Mouse (Mus musculus) midbrain, postnatal 0 days (tissue): ENCODE measurements around the gene Nemf. TPM values are rescaled to one million over a fixed set of nuclear protein-coding genes. Genes with fewer than 3 reads are reported as not detected.

Experiments
- ATAC-seq: fragments of 200-750 bp; cut with Nextera tagmentation; 2 replicates; pipeline ENCODE4 v1.8.0; 2017; ENCODE audit warnings: moderate number of reproducible peaks, mild to moderate bottlenecking, moderate TSS enrichment, moderate library complexity; ENCODE audit not compliant: low FRiP score
- DNase-seq: peaks from one replicate; pipeline ENCODE4 v3.0.0-alpha.2; 2015; ENCODE audit warnings: low spot score
- H3K27ac ChIP-seq: fragments of 300-500 bp; sonication (generic); 2 replicates; pipeline ENCODE4 v1.5.1; 2014; ENCODE audit warnings: low read depth, mild to moderate bottlenecking, low read length, mixed read lengths
- H3K27me3 ChIP-seq: fragments of 300-500 bp; sonication (generic); 2 replicates; pipeline ENCODE4 v1.6.1; 2014; ENCODE audit warnings: low read length, control low read depth, mixed read lengths; ENCODE audit not compliant: insufficient read depth
- H3K36me3 ChIP-seq: fragments of 300-500 bp; sonication (generic); 2 replicates; pipeline ENCODE4 v1.6.1; 2014; ENCODE audit warnings: low read length, control low read depth, mixed read lengths; ENCODE audit not compliant: insufficient read depth
- H3K4me1 ChIP-seq: fragments of 300-500 bp; sonication (generic); 2 replicates; pipeline ENCODE4 v1.6.1; 2014; ENCODE audit warnings: mild to moderate bottlenecking, control low read depth, antibody characterized with exemption, low read length, mixed read lengths; ENCODE audit not compliant: insufficient read depth
- H3K4me2 ChIP-seq: fragments of 300-500 bp; sonication (generic); 2 replicates; pipeline ENCODE4 v1.6.1; 2014; ENCODE audit warnings: low read depth, mild to moderate bottlenecking, low read length, mixed read lengths; ENCODE audit not compliant: poor library complexity, severe bottlenecking
- H3K4me3 ChIP-seq: fragments of 300-500 bp; sonication (generic); 2 replicates; pipeline ENCODE4 v1.5.1; 2014; ENCODE audit warnings: low read depth, mild to moderate bottlenecking, low read length, moderate library complexity
- H3K9ac ChIP-seq: fragments of 300-500 bp; sonication (generic); replicated peaks from 2 replicates; pipeline ENCODE4 v1.6.1; 2014; ENCODE audit warnings: mild to moderate bottlenecking, low read length, moderate library complexity, mixed read lengths; ENCODE audit not compliant: poor library complexity, severe bottlenecking
- H3K9me3 ChIP-seq: fragments of 300-500 bp; sonication (generic); 2 replicates; pipeline ENCODE4 v1.6.1; 2016; ENCODE audit warnings: low read length, control low read depth
- CTCF ChIP-seq: IDR thresholded peaks from 2 replicates; pipeline ENCODE4 v1.5.1; 2016; ENCODE audit warnings: antibody characterized with exemption, mild to moderate bottlenecking
- WGBS: fragments of 180-500 bp; shearing (Covaris S2); extraction: QIAGEN DNeasy Blood & Tissue Kit; methylation state at CpG from one replicate; pipeline ENCODE4 v1.1.7; 2014; 5-methylcytosine and 5-hydroxymethylcytosine counted together
- polyA plus RNA-seq: library from polyadenylated mRNA; unstranded; fragments of >200 nt; fragmentation: Nextera tagmentation; extraction: Ambion mirVana; gene quantifications from 2 replicates; pipeline ENCODE4 v1.2.1, GENCODE M21; 2015
- total RNA-seq: library from RNA; depleted of rRNA; stranded (reverse); fragments of >200 nt; gene quantifications from 2 replicates; pipeline ENCODE4 v1.2.3, GENCODE M21; 2014

The Nemf gene
- total and polyA plus RNA-seq, 2 experiments from 2014 or later, result 24.0 to 69.6 TPM

- Histone ChIP-seq H3K4me3 (no peak overlapping the region), H3K36me3 (no peaks in the 10 kb centered on the region), H3K4me1 (no peaks in the 10 kb centered on the region), H3K9ac (no peak overlapping the region), H3K9me3 (no peaks in the 10 kb centered on the region), H3K27me3 (no peaks in the 10 kb centered on the region), H3K27ac (no peak overlapping the region), H3K4me2 (no peak overlapping the region)
- DNase-seq (no peak), ATAC-seq (no peak)
- TF ChIP-seq CTCF, result no peak
- whole genome bisulfite sequencing, result 92% methylated on average over 2 of the region's 2 CpGs
Measured at GRCm38 (mm10) chr12:69376132-69376531, 19.2 kb upstream of the Nemf start.

GRCm38 (mm10) chr12:69373850-69374766 is 17.1 kb upstream of the Nemf start:
- WGBS, result 35% methylated on average over 11 of the region's 11 CpGs
- no peak for DNase-seq
- TF ChIP-seq CTCF, result no peak
- Histone ChIP-seq H3K4me1 (no peaks in the 10 kb centered on the region), H3K27me3 (no peaks in the 10 kb centered on the region), H3K4me3 (peak overlapping the region; percentile 98), H3K9me3 (no peaks in the 10 kb centered on the region), H3K36me3 (no peaks in the 10 kb centered on the region), H3K4me2 (peak overlapping the region; percentile 95), H3K9ac (no peak overlapping the region), H3K27ac (no peak overlapping the region)
- no peak for ATAC-seq

- WGBS, result under 1% methylated on average over 42 of the region's 42 CpGs
- H3K4me3 ChIP-seq, result peak overlapping the region; percentile 98
- no peaks in the 10 kb centered on the region for H3K27me3 ChIP-seq
- H3K36me3 ChIP-seq, result no peaks in the 10 kb centered on the region
- peak; percentile 7 for DNase-seq
- H3K9me3 ChIP-seq, result no peaks in the 10 kb centered on the region
- no peaks in the 10 kb centered on the region for H3K4me1 ChIP-seq
- peak; percentile 1; the same call in 1 of the 2 replicates for ATAC-seq
- H3K9ac ChIP-seq, result peak overlapping the region; percentile 80
- peak overlapping the region; percentile 92 for H3K27ac ChIP-seq
- no peak for TF ChIP-seq CTCF
- peak overlapping the region; percentile 95 for H3K4me2 ChIP-seq
Measured at GRCm38 (mm10) chr12:69372731-69373331, 15.9 kb upstream of the Nemf start.

GRCm38 (mm10) chr12:69371854-69372671 is 15.1 kb upstream of the Nemf start, which contains the start of the genes Arf6 and Gm9887:
Gene Arf6, plus strand, starts transcription at chr12:69372150.
Gene Gm9887, minus strand, starts transcription at chr12:69372458.
- no peak for TF ChIP-seq CTCF
- Histone ChIP-seq H3K27ac (peak within 1 kb of the TSS; percentile 92), H3K9me3 (no peaks in the 10 kb centered on the region), H3K27me3 (no peaks in the 10 kb centered on the region), H3K4me1 (no peaks in the 10 kb centered on the region), H3K4me2 (peak within 1 kb of the TSS; percentile 95), H3K36me3 (no peaks in the 10 kb centered on the region), H3K4me3 (peak within 1 kb of the TSS; percentile 98), H3K9ac (peak within 1 kb of the TSS; percentile 80)
- ATAC-seq, result peak; percentile 95
- under 1% methylated on average over 96 of the region's 121 CpGs for WGBS
- peak; percentile 97 for DNase-seq

- no peaks in the 10 kb centered on the region for H3K9me3 ChIP-seq
- ATAC-seq, result peak; percentile 87
Measured at GRCm38 (mm10) chr12:69371421-69371853, 14.5 kb upstream of the Nemf start.

More at GRCm38 (mm10) chr12:69371421-69371853, 14.5 kb upstream of the Nemf start:
- no peaks in the 10 kb centered on the region for H3K27me3 ChIP-seq
- H3K4me1 ChIP-seq, result no peaks in the 10 kb centered on the region
- TF ChIP-seq CTCF, result peak; percentile 60
- H3K36me3 ChIP-seq, result no peaks in the 10 kb centered on the region
- WGBS, result 0% methylated on average over 20 of the region's 24 CpGs
- H3K4me3 ChIP-seq, result peak overlapping the region; percentile 98
- H3K27ac ChIP-seq, result peak overlapping the region; percentile 92
- peak; percentile 77 for DNase-seq
- H3K4me2 ChIP-seq, result peak overlapping the region; percentile 95
- H3K9ac ChIP-seq, result peak overlapping the region; percentile 57
